Mouse (Mus musculus) cerebellum, adult 18-20 months (tissue): ENCODE results near the gene Fam193a.

Source experiments
- DNase-seq, 2 experiments: peaks; one replicate each; pipeline ENCODE4 v3.0.0; 2021

Gene Fam193a

GRCm38 (mm10) chr5:34524511-34524910 lies 154.8 kb downstream of the Fam193a start:
- DNase-seq: no peak

- peak; percentile 88 to 94 for DNase-seq
These were observed 156.1 kb downstream of the Fam193a start, which contains the start of gene Sh3bp2 for GRCm38 (mm10) chr5:34525663-34526476. Gene Sh3bp2, plus strand, starts transcription at chr5:34525838.

DNA sequence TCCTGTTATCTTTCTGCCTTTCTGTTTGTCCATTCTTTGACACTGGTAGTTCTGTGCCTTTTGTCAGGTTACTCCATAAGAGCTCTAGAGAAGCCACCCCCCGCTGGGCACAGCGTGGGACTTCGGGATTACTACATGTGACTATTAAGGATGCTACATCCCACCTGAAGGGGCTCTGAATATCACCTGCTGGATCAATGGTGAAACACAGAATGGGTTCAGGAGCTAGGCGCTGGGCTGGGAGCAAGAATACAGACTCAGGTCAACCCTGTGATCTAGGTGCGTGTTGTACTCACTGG lies 156.7 kb downstream of the Fam193a start:
- no peak for DNase-seq

GRCm38 (mm10) chr5:34527352-34527751 lies 157.6 kb downstream of the Fam193a start:
- DNase-seq: no peak

- DNase-seq: no peak
These were observed 159.0 kb downstream of the Fam193a start for GRCm38 (mm10) chr5:34528724-34529123.

DNA sequence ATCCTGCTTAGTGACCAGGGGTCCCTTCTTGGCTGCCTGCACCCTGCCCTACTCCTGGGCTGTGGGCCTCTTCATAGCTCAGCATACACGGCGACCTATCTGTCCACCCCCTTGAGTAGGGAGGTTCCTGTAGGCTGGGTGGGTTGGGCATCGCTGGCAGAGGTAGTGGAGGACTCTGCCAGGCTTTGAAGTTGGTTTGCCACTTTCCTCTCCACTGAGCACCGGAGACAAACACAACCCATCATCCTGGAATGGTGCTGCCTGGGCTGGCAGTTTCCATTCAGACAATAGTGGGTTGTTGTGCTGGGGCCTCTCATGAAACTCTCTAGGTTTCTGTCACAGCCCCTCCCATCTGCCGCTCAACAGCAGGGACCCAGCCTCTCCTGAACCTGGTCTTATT lies 160.4 kb downstream of the Fam193a start:
- DNase-seq: no peak

- no peak for DNase-seq
These were observed 161.0 kb downstream of the Fam193a start for GRCm38 (mm10) chr5:34530687-34531086.

GRCm38 (mm10) chr5:34533066-34533465 lies 163.3 kb downstream of the Fam193a start:
- DNase-seq: no peak

GRCm38 (mm10) chr5:34533820-34534219 lies 164.1 kb downstream of the Fam193a start:
- peak in 1 of 2 experiments; percentile 17 for DNase-seq

- DNase-seq: no peak
These were observed 165.2 kb downstream of the Fam193a start for GRCm38 (mm10) chr5:34534776-34535581.

GRCm38 (mm10) chr5:34535831-34536230 lies 166.1 kb downstream of the Fam193a start:
- DNase-seq: no peak
